Mouse (Mus musculus): ENCODE measurements around the gene Tmem123.

The Tmem123 gene

DNA sequence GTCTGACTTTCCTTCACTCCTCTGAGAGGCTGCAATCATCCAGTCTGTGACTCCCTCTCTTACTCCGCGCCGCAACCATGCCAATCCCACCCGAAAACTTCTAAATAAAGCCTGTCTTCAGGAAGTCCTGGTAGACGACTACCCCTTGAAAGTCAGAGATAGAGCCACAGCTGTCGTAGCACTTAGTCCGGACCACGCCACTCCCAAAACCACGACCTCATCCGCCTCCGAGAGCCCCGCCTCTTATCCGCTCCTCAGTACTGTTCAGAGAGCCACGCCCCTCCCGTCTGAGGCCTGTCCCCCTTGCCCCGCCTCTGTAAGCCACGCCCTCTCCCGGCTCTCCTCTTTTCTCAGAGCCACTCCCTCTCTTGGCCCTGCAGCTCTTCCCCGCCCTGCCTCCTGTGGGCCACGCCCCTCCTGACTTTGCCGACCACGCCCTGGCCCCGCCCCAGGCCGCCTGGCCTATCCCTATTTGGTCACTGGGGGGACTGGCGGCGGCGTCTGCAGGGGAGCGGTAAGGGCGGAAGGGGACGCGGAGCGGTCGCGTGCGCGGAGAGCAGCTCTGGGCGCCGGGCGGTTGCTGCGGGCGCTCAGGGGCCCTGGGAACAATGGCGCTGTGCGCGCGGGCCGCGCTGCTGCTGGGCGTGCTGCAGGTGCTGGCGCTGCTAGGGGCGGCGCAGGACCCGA is at the start of gene Tmem123:
Gene Tmem123 (plus strand): TSS at position 428 of the 687 bp plus-strand sequence.
- DNase-seq = peak; percentile 100

- DNase-seq = no peak
These were observed 49.6 kb upstream of the Tmem123 start for GRCm38 (mm10) chr9:7714062-7714907.

- DNase-seq = no peak
These were observed 49.0 kb upstream of the Tmem123 start for GRCm38 (mm10) chr9:7714908-7715175.

- DNase-seq = no peak
These were observed 42.3 kb upstream of the Tmem123 start for GRCm38 (mm10) chr9:7721543-7721942.

DNA sequence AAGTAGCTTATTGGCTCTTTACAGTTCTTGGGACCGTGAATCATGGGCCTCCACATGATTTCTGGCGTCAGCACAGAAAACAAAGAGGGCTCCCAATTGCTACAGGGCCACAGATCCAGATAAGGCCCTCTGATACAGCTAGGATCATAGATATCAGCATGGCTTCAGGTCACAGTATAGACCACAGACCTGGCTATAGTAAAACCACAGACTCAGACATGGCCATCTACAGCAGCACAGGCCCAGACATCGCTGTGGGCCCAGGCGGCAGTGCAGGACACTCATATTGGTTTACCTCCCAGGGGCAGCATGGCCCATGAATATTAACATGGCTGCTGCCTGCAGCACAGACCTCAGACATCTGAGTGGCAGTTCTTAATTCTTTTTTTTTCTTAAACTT is 34.8 kb upstream of the Tmem123 start:
- peak; percentile 69 for DNase-seq

GRCm38 (mm10) chr9:7742696-7743095 is 21.1 kb upstream of the Tmem123 start:
- DNase-seq = no peak

DNA sequence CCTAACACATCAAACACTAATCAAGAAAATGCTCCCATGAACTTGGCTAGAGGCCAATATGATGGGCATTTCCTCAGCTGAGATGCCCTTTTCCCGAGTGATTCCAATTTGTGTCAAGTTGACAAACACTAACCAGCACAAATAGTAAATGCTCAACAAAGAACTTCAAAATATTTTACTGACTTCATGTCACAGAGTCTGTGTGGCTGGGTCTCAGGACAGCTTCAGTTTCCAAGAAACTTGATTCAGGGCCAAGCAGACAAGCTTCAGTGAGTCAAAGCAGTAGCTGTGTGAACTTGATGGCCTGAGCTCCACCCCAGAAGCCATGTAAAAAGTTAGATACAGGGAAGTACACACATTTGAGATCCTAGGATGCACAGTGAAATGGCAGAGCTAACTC is 19.7 kb upstream of the Tmem123 start:
- DNase-seq = peak; percentile 62

DNA sequence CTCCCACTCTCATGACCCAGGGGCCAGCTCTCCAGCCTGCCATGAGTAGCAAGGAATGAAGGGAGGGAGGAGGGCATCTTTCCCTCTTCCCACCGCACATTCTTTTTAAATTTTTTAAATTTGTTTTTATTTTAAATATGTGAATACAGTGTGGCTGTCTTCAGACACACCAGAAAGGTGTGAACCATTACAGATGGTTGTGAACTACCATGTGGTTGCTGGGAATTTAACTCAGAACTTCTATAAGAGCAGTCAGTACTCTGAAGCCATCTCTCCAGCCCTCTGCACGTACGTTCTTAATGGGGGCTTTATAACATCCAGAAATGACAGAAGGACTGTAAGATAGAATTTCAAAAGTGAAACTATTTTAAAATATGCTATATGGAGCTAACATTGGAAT is 15.0 kb upstream of the Tmem123 start:
- DNase-seq = peak; percentile 61

DNA sequence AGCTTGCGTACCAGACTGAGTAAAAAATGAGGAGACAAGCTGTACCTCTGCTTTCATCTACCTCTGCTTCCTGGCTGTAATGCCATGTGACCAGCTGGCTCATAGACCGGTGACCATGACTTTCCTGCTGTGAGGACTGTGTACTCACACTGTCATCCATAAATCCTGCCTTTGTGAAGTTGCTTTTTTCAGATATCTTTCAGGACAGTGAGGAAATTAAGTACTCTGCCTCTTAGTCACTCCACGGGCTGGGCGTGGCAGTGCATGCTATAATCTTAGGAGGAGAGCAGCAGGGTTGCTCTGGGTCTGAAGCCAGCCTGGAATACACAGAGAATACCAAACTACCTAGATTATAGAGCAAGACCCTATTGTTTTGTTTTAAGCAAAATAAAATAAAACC is 14.3 kb upstream of the Tmem123 start:
- DNase-seq = peak; percentile 61

GRCm38 (mm10) chr9:7755889-7756423 is 7.9 kb upstream of the Tmem123 start:
- DNase-seq = no peak

DNA sequence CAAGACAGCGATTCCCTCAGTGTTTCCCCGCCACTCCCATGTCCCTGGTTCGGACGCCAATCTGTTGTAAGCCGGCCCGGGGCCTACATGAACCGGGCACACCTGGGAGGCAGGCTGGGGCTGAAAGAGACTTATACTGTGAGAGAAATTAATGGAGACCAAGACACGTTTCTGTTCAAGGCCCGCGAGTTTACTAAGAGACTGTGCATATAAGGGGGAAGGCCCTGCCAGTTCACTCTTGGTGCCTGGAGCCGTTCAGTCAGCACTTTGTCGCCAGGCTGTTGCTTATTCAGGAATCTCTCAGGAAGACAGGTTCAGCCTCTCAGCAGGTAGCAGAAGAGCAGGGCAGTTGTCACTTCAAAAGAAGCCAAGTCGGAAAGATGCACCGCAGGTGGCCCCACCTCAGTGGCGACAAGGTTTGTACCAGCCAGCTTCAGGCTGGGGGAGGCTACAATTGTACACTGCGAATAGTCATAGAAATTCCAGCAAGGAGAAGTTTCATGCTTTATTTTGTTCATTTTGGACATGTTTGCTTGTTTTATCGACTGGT is 1.9 kb upstream of the Tmem123 start:
- DNase-seq = peak; percentile 78

DNA sequence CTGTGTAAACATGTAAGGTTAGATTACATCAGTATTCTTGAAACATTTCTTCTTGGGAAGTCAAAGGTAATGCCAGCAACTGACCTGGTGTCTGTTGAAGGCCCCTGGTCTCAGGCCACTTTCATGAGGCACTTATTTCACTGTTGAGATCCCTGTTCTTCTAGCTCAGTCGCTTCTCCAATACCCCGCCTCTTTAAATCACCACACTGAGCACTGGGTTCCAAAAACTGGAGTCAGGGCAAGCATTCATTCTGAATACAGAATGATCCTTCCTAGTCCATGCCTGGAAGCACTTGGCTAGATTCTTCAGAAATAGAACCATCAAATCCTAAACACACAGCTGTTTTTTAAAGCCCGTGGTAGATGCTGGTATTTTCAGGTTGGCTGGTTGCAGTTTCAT is 1.1 kb upstream of the Tmem123 start:
- peak; percentile 80 for DNase-seq

GRCm38 (mm10) chr9:7764463-7764871 is 626 bp downstream of the Tmem123 start:
- DNase-seq = no peak

DNA sequence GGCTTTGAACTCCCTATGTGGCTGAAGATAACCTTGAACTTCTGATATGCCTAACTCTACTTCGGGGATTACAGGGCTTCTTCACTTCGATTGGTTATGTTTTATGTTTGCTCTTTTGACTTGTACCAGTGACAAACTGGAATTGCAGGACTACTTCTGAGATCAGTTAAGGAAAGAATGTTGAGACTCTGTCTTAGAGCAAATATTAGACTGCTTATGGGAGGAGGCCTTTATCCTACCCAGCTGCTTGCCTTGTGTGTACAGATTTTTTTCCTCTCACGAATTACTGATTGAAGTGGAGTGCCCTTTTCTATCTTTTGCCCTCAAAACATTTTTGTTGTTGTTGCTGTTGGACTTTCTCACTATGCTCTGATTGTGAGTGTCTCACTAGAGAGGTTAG is 1.4 kb downstream of the Tmem123 start:
- no peak for DNase-seq

DNA sequence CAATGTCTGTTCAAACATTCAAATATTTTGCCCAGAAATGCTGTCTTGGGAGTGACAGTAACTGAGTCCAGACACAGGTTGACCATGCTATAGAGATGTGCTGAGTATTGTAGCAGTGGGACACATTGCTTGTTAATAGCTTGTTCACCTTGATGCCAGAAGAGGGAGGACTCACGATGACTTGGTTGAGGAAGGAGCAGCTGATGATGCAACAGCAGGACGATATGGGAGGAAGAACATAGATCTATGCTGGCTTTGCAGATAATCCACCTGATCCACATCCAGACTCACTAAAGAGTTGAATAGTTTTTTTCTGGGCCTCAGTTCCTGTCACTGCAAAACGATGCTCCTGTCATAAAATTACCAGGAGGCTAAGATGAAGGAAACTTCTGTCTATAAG is 2.7 kb downstream of the Tmem123 start:
- DNase-seq = no peak

- peak; percentile 86 for DNase-seq
These were observed 3.7 kb downstream of the Tmem123 start for GRCm38 (mm10) chr9:7767526-7767925.

GRCm38 (mm10) chr9:7769081-7769480 is 5.2 kb downstream of the Tmem123 start:
- peak; percentile 97 for DNase-seq

- peak; percentile 93 for DNase-seq
These were observed 5.7 kb downstream of the Tmem123 start for GRCm38 (mm10) chr9:7769491-7769890.

GRCm38 (mm10) chr9:7772361-7772760 is 8.5 kb downstream of the Tmem123 start:
- DNase-seq = peak; percentile 83

- DNase-seq = peak; percentile 44
These were observed 9.1 kb downstream of the Tmem123 start for GRCm38 (mm10) chr9:7772773-7773454.

DNA sequence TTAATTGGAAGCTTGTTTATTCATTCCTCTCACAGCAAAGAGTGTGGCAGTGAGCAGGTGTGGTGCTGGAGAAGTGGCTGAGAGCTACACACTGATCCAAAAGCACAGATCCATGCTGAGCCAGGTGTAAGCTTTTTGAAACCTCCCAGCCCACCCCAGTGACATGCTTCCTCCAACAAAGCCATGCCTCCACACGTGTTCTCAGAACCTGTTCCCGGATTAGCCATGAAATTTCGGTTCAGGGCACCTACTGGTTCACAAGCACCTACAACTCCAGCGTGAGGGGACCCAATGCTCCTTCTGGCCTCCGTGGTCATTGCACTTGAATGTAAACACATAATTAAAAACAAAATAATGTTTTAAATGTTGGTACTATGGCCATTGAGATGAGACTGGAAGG is 9.8 kb downstream of the Tmem123 start:
- DNase-seq = peak; percentile 81

GRCm38 (mm10) chr9:7774538-7774937 is 10.7 kb downstream of the Tmem123 start:
- DNase-seq = peak; percentile 90

GRCm38 (mm10) chr9:7775011-7775410 is 11.2 kb downstream of the Tmem123 start:
- DNase-seq = peak; percentile 34

Measured in heart, adult 11 months (tissue).